Mouse (Mus musculus) frontal cortex, postnatal 36 days (tissue): ENCODE data around the gene Cdc42ep5.
"Not testable (repeated sequence)": the region's sequence is repeated elsewhere in the genome, so short reads cannot be mapped to it uniquely, and the experiment has no call there.

ENCODE experiments used
- DNase-seq, 2 experiments: peaks; one replicate each; pipeline ENCODE4 v3.0.0; 2022; ENCODE audit warnings: low spot score in 2 of 2

The Cdc42ep5 gene

DNA sequence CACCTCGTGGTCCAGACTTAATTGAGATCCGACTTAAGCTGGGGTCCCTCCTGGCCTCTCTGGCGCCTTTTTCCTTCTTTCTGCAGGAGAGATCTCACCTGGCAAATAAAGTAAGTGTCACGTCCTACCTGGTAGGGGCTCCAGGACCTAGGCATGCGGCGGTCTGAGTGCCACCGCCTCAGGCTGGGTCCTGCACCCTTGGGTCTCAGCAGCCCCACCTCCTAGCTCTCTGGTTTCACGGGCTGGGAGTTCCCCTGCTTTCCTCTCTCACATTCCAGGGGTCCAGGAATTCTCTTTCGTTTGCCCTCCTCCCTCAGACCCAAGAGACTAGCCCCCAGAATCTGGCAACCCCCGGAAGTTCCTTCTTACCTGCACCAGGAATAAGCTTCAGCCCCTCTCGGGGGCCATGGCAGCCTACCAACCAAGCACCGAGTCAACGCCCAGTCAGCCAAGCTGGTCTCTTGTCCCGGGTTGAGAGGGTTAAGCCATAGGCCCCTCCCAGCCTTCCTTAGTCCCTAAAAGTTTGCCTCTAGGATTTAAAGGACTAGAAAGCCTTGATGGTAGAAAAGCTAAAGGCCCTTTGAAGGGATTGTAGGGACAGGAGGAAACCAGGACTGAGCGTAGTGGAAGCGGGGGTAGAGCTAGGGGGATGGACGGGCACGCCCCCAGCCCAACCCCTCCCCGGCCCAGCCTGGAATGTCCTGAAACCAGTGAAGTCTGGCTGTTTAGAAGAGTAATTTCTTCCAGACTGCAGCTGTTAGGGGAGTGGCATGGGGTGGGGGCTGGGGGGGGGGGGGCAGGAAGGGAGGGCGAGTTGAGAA, at the start of gene Cdc42ep5:
Gene Cdc42ep5, minus strand, starts transcription at position 771 of the 821 bp plus-strand sequence.
- no peak for DNase-seq

DNA sequence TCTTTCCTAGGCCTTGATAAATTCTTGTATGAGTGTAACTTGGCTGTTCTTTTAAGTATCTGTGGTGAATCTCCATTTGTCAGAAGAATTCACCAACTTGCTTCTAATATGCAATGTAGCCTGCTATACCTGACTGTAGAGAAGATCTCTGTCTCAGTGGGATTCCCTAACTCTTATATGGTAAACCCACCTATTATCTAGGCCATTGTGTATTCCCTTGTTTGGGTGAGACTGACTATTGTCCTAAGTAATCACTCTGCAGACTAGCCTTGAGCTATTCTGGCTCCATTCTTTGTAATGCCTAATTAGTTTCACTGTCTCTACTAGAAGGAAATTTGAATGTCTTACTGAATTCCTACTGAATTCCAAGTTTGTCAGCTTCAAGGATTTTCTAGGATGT, 48.8 kb upstream of the Cdc42ep5 start:
- DNase-seq, result not testable (repeated sequence)

DNA sequence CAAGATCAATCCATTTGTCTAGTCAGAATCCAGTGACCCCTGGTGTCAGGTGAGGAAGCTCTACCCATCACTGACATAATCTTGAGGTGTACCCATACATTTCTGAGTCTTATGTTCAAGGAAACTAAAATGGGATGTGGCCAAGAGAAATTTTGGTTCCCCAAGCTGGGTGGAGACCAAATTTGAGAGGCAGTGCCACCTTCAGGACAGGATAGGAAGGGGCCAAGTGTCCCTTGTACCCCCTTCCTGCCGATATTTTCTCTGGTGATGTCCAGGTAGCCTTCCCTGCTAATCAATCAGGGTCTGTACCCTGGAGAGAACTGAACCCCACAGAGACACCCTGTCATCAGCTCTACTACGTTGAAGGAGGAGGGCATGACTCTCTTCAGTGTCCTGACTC, 44.0 kb upstream of the Cdc42ep5 start:
- DNase-seq, result no peak

DNA sequence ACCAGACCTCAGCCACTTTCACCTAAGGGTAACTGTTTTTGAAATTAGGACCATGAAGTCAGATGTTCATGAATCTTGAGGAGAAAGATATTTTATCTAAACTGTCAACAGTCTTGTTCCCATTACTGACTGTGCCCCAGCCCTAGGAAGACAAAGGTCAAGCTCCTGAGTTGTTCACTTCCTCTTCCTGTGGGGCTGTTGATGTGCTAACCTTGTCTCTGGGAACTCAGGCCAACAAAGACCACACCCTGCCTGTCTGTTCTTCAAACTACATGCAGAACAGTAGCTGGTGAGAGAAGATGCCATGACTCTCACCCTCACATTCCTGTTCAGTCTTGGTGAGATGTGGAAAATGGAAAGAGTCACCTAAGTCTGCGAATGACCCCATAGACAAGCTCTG, 42.5 kb upstream of the Cdc42ep5 start:
- no peak for DNase-seq

DNA sequence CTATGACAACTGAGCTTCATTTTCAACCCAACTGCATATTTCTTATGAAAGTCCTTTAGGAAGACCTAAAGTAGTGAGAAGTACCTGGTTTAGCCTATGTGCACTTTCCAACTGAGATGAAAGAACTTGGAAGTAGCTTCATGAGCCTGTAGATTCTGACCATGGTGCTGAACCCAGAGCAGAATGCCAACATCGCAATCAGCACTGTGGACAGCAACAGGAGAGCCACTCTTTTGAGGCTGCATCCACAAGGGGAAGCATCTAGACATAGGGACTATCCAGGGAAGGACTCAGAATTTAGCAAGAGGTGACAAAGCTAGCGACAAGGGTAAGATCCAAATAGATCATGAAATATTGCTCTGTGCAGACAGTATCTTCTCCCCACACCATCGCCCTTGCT, 13.8 kb upstream of the Cdc42ep5 start:
- no peak for DNase-seq

DNA sequence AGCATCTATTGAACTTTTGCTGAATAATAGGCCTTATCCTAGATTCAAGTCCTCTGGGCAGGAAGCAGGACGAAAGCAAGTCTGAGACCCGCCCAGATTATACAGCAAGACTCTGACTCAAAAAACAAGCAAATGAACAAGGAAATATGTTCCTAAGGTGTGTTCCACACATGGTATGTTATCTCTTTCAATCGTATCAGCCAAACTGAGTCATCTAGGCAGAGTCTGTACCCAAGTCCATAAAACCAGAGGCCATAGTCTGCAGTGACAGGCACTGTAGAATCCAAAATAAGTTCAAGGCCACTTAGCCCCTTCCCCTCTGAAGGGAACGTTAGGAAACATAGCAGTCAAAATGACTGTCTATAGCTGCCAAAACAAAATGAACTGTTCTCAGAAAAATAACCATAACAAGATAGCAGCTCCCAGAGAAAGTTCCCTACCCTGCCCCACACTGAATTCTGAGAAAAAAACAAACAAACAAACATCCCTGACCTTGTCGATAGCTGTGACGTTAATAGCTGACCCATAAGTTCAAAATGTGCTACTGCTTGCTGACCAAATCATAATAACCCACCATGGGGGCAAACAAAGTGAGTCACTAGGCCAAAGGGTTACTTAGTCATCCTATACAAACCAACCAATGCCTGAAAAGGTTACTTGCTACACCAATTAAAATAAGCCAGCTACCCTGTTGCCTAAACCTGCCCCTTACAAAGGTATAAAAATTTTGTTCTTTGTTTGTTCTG, 5.7 kb upstream of the Cdc42ep5 start:
- DNase-seq, result no peak

DNA sequence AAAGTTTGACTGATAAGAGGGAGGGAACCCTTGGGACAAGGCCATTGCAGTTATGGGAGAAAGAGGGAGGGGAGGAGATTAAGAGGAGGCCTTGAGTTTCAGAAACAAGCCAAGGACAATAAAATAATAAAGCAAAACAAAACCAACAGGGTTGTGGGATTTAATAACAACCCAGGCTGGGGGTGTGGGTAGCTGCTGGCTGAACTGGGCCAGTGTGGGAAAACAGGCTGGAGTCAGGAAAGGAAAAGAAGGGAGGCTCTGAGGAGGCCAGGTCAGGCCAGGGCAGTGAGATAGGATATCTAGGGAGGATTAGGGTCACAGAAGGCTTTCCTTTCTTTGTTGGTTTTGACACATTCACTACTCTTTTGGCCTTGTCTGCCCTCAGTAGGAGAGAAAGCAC, 2.4 kb upstream of the Cdc42ep5 start:
- no peak for DNase-seq

DNA sequence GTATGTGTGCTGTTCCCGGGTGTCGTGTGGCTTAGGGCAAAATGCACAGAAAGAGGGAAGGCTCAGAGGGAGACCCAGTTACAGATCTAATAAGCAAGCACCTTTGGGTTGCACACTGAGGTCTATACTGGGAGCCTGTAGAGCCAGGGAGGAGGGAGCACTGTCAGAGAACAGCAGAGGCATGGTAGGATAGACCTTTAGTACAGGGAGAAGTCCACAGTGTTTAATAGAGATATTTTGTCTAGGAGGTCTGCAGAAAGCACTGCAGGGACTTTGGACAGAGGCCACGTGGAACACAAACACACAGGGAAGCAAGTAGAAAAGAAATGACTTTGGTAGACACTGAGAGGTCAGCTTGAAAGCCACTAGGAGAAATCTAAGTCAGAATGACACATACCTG, 626 bp upstream of the Cdc42ep5 start:
- no peak for DNase-seq

GRCm38 (mm10) chr7:4163571-4164072, 1.0 kb downstream of the Cdc42ep5 start:
- DNase-seq, result no peak

- not testable (repeated sequence) for DNase-seq
Observed at GRCm38 (mm10) chr7:4161596-4161995, 3.1 kb downstream of the Cdc42ep5 start.

- DNase-seq, result no peak
Observed at GRCm38 (mm10) chr7:4154976-4155375, 9.7 kb downstream of the Cdc42ep5 start.

DNA sequence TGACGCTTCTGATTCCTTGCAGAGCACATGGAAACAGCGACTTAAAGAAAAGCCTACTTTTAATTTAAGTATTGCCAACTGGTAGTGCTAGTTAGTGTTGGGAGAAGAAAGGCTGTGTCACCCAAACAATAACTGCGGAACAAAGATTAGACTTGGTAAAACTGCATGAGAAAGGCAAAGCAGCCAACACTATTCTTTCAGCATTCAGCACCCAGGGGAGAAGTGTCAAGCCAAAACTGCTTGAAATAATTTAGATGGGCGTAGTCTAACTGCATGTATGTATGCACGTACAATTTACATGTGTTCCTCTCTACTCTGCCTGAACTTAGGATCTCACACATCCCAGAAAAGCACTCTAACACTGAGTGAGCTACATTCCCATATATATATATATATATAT, 10.3 kb downstream of the Cdc42ep5 start:
- DNase-seq, result no peak

GRCm38 (mm10) chr7:4151241-4151640, 13.4 kb downstream of the Cdc42ep5 start:
- no peak for DNase-seq

- no peak for DNase-seq
Observed at GRCm38 (mm10) chr7:4150811-4151221, 13.8 kb downstream of the Cdc42ep5 start.

DNA sequence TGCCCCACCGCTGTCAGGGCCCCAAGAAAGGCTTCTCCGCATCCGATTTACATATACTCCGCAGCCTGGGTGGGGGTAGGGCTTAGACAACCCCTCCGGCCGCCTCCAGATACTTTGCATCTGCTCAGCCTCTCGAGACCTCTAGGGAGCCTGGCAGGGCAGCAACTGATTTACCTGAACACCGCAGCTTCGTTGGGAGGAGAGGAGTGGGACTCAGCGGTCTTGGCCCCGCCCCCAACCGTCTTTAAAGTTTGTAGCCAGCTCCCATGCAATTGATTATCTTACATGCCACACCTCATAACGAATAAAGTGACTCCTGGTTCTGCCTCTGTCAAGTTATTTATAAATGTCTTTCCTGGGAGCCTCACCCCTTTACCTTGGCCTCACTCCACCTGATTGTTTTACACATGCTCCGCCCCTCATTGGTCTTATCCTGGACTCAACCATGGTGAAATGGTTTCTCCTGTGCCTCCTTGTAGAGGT, 14.6 kb downstream of the Cdc42ep5 start, which contains the start of gene Leng9:
Gene Leng9, minus strand, starts transcription at position 316 of the 483 bp plus-strand sequence.
- DNase-seq, result no peak

DNA sequence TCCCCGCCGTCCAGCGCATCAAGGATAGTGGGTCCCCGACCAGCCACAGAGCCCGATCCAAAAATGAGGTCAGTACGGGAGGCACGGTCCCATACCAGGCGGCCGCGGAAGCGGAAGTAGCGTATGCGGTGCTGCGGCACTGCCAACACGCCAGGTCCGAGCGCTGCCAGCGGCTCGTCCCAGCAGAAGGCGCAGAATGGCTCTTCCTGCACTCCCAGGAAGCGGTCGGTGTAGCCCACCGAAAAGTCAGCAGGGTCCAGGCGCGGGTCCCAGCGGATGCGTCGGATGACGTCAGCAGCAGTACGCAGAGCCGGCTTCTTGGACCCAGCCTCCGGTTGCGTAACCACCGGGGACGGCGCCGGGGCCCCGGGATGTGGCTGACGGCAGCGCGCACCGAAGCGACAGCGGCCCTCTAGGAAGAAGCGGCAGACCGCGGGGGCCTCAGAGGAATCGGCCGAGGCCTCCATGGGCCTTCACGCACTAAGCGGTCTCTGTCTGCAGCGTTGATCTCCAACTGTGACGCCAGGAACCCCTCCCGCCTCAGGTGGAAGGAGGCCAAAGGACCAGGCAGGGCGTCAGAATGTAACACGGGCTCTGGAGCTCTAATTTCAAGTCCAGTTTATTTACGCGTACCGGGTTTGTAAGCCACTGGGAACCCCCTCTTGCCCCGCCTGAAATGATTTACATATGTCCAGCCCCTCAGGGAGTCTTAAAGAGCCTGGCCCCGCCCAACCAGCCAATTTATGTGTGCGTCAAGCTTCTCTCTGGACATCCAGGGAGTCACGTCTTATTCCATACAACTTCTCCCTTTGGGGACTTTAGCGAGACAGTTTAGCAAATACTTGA, 15.2 kb downstream of the Cdc42ep5 start:
- peak; percentile 88 to 89 for DNase-seq

DNA sequence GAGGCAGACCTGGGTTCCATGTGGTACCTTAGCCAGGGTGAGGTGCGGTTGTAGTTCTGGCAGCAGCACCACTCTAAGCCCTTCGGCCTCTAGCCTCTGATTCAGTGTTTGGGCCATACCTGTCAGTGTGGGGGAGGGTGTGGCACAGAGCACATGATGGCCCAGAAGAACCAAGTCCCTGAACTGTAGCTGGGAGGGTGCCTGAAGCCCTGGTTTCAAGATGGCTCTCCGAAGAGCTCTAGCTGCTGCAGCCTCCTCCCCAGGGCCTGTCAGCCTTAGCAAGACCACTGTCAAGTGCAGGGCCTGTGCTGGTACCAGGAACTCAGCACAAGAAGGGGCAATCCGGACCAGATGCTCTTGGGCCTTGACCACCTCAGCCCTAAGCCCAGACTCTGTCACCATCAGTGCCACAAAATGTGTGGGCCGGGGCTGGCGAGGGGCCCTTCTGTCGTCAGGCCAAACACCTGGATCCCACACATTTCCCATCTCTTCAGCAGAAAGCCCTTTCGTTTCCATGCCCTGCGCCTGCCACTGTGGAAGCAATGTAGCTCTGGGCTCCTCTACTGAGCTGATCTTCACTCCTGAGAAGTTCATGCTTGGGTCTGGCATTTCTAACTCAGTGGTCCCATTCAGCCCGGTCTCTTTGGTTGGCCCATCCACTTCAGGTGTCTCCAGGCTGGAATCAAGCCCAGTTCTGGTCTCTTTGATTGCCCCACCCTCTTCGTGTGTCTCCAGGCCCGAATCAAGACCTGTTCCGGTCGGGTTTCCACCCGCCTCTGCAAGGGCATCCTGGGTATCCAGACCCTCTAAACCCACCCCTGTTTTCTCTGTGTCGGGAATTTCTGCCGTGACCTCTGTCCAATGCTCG, 16.1 kb downstream of the Cdc42ep5 start:
- DNase-seq, result no peak

- no peak for DNase-seq
Observed at GRCm38 (mm10) chr7:4147836-4148235, 16.8 kb downstream of the Cdc42ep5 start.

GRCm38 (mm10) chr7:4147371-4147770, 17.3 kb downstream of the Cdc42ep5 start:
- DNase-seq, result no peak
